Mouse (Mus musculus) natural killer cell, adult 2 months (primary cell): ENCODE results near the gene 2410004P03Rik.
"Not testable (repeated sequence)": the region's sequence is repeated elsewhere in the genome, so short reads cannot be mapped to it uniquely, and the experiment has no call there.

ENCODE experiments used
- DNase-seq, 2 experiments: peaks; one replicate each; pipeline ENCODE4 v3.0.0; 2022; ENCODE audit warnings: low spot score in 2 of 2

2410004P03Rik gene

DNA sequence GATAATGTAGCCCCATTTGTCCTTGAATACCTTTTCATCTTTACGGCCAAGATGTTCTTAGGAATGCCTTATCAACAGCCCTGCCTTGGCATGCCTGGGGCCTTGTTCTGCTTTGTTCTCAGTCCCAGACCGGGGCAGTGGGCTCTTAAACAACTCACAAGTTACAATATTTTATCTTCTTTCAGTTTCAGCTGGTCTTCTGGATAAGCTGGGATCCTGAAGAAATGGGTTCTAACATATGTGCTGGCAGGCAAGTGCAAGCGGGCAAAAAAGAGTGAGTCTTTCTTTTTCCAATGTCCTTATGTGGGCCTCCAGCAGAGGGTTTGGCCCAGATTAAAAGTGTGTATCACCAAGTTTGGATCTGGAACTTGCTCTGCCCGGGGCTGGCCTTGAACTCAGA lies 9.6 kb upstream of the 2410004P03Rik start:
- DNase-seq = not testable (repeated sequence)

DNA sequence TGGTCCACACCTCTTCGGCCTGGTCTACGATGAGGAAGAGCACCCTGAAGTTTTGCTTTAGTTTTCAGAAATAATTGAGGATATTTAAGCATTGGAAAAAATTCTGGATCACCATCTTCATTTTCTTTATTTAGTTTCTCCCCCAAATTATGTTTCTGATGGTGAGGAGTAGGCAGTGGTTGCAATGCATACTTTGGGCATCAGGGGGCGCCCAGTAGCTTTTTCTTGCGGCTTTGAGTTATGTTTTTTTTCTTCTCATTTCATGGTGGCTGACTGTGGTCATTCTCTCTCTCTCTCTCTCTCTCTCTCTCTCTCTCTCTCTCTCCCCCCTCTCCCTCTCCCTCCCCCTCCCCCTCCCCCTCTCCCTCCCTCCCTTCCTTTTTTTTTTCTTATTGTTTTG lies 6.9 kb upstream of the 2410004P03Rik start:
- DNase-seq = peak; percentile 40 to 60

DNA sequence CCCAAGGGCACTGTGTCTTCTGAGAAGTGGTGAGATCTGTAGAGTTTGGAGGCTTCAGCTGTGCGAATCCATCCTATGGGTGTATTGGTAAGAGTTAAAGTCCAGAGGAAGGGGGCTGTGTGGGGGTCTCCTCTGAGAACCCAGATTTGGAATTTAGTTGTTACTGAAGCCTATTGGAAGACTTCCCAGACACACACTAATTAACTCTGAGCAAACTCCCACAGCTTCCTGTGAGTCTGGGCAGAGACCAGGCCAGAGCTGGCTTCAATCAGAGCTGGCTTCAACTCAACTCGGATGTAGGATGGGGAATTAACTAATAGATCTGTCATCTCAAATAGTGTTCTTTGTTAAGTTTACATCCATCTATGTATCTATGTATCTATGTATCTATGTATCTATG lies 4.2 kb upstream of the 2410004P03Rik start:
- no peak for DNase-seq

GRCm38 (mm10) chr12:17012067-17012899 lies 756 bp upstream of the 2410004P03Rik start:
- DNase-seq = no peak

GRCm38 (mm10) chr12:17009466-17009865 lies 2.1 kb downstream of the 2410004P03Rik start:
- DNase-seq = no peak

GRCm38 (mm10) chr12:17001211-17001610 lies 10.3 kb downstream of the 2410004P03Rik start:
- no peak for DNase-seq

- DNase-seq = peak in 1 of 2 experiments; percentile 41
Measured at GRCm38 (mm10) chr12:17000628-17001027, 10.9 kb downstream of the 2410004P03Rik start.

GRCm38 (mm10) chr12:16999739-17000497 lies 11.6 kb downstream of the 2410004P03Rik start, which contains the start of gene Pqlc3:
Gene Pqlc3 (minus strand): TSS chr12:17000408.
- DNase-seq = peak; percentile 77 to 85

DNA sequence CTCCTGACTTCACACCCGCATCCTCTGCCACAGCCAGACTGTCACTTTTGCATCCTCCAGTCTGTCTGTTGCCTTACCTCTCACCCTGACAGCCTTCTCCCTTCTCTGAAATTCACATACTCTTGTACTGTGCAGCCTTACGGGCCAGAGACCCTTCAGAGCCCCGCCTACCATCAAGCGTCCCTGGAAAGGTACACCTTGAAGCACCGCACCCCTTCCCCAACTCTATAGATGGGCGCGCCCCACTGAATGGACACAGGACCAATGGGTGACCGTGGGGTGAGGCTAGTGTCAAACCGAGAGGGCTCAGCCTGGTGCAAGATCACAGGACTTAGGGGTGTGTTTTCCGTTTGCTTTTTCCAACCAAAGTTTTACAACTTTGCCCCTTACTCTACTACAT lies 12.4 kb downstream of the 2410004P03Rik start:
- DNase-seq = no peak

DNA sequence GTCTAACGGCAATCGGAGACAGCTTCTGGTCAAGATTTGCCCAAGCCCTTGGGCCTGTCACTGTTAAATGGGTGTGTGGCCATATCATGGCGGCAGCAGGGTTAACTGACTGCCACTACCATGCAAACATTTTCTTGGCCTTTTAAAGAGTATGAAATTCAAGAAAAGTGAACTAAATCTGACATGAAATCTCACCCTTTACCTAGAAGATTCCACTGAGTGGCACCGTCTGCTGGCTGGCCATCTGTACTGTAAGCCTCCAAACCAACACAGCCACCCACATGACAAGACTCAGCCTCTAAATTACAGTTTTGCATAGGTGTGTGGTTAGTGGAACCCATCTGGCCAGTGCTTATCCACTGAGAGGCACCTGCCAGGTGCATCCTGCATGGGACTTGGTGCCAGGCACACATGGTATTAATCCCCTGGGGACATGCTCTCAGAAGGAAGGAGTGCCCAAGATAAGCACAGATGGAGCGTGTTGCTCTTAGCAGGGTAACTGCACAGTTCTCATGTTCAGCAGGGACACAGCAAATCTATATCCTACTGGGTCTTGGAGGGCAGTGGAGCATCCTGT lies 14.6 kb downstream of the 2410004P03Rik start:
- peak in 1 of 2 experiments; percentile 28 for DNase-seq

GRCm38 (mm10) chr12:16996281-16996680 lies 15.2 kb downstream of the 2410004P03Rik start:
- no peak for DNase-seq

DNA sequence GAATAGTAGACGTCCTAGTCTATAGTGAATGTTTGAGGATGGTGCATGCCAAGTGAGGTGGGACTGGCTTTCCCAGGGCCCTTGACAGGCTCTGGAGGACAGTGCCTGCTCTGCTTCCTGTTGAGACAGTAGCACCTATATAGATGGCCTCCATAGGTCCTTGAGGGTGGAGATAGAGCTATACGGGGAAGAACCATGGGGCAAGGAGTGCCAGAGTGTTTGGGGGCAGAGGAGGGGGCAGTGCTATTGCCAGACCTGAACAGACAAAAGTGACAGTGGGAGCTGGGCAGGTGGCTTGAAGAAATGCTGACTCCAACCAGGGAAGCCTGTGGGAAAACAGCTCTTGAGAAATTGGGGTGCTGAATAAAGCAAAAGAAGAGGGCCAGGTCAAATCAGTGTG lies 17.2 kb downstream of the 2410004P03Rik start:
- DNase-seq = no peak

GRCm38 (mm10) chr12:16992355-16992754 lies 19.2 kb downstream of the 2410004P03Rik start:
- no peak for DNase-seq

DNA sequence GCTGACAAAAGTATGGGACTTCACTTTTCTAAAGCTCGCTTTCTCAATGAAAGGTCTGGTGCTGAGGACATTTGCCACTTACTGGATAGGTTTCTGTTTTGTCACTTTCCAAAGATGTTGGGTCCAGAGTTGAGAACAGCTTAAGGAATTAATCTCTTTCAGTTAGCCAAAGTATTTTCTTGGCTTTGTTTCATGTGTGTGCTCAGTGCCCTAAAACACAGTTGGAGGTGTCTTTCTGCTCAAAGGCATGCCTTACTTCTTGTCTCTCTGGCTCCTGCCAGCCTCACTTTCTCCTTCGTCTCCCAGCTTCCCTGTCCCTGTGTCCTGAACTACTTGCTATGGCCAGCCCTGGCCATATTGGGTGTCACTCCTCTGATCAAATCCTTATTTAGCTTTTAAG lies 20.2 kb downstream of the 2410004P03Rik start:
- no peak for DNase-seq

DNA sequence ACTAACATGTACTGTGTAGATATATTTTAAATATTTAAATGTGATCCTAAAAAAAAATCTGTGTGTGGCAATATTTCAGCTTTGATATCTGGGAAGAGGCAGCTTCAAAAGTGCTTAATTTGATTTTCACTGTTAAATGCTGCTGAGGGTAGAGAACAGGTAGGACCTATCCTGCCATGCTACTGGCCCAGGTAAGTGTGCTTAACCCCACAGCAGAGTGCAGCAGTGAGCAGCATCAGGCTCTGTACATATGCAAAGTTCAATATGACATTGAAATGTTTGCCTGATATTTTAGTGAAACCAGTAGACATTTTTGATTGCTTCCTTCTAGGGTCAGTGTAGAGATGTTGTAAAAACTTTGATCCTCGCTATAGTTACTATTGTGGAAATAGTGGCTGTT lies 25.7 kb downstream of the 2410004P03Rik start:
- no peak for DNase-seq

- no peak for DNase-seq
Measured at GRCm38 (mm10) chr12:16977120-16977519, 34.4 kb downstream of the 2410004P03Rik start.

- no peak for DNase-seq
Measured at GRCm38 (mm10) chr12:16966811-16967210, 44.7 kb downstream of the 2410004P03Rik start.

- DNase-seq = peak in 1 of 2 experiments; percentile 30
Measured at GRCm38 (mm10) chr12:16963354-16963753, 48.2 kb downstream of the 2410004P03Rik start.

DNA sequence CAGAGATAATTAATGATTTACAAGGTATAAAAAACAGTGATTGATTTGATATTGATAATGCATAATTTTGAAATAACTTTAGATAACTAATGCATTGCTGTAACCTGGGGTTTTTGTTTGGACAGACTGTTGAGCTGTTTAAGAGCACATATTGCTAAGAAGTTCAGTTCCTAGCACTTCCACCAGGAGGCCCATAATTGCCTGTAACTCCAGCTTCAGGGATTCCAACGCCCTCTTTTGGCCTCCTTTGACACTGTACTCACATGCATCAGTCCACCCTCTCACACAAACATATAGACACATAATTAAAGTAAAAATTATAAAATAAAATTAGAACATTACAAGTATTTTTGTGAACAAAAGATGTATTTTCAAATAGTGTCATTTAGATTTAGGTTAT lies 52.7 kb downstream of the 2410004P03Rik start:
- peak in 1 of 2 experiments; percentile 15 for DNase-seq
